Mouse (Mus musculus): ENCODE data around the gene Gpr183. TPM values are rescaled to one million over a fixed set of nuclear protein-coding genes. Genes with fewer than 3 reads are reported as not detected.

Gene Gpr183
- polyA plus RNA-seq, 1 experiment from 2014 or later: 1.5 TPM

DNA sequence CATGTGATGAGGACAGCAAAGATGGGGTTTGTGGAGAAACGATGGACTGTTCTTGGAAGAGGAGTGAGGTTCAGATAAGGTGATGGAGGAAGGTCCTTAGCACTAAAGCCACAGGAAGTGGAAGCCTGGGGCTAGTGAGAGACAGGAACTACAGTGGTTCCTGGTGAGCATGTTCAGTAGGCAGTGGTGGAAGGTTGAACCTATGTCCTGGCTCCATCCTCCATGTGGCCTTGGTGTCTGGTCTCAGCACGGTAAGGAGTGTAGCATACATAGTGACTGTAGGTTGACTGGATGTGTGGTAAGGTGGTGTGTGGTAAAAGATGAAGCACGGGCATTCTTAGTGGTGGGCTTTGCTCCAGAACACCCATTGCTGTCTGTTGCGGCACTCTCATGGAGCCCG lies 15.1 kb downstream of the Gpr183 start:
- Histone ChIP-seq H3K4me2 (no peak overlapping the region), H3K27me3 (ENCODE audit: control insufficient read depth, insufficient read depth, low read length) (no peaks in the 10 kb centered on the region), H3K9ac (ENCODE audit: low read depth, low read length) (no peak overlapping the region), H3K27ac (ENCODE audit: low read depth, low read length) (no peak overlapping the region), H3K4me1 (ENCODE audit: control insufficient read depth, insufficient read depth, low read length) (peaks cover 9% of the 10 kb centered on the region; the same call in 1 of the 2 replicates), H3K36me3 (ENCODE audit: control insufficient read depth, insufficient read depth, low read length) (peaks cover 3% of the 10 kb centered on the region; the same call in 1 of the 2 replicates), H3K4me3 (ENCODE audit: low read depth, low read length) (no peak overlapping the region), H3K9me3 (replicated peaks; ENCODE audit: control insufficient read depth, low read length) (no peaks in the 10 kb centered on the region)
- WGBS (ENCODE audit: insufficient replicate concordance): 82% methylated on average over 5 of the region's 5 CpGs
- ATAC-seq (replicated peaks; ENCODE audit: insufficient number of reproducible peaks, low FRiP score, low TSS enrichment): no peak

- no peak for ATAC-seq (replicated peaks; ENCODE audit: insufficient number of reproducible peaks, low FRiP score, low TSS enrichment)
These were observed 15.6 kb downstream of the Gpr183 start for GRCm38 (mm10) chr14:121949436-121949835.

GRCm38 (mm10) chr14:121947966-121948365 lies 17.0 kb downstream of the Gpr183 start:
- Histone ChIP-seq H3K4me2 (no peak overlapping the region), H3K36me3 (ENCODE audit: control insufficient read depth, insufficient read depth, low read length) (peaks cover 3% of the 10 kb centered on the region; the same call in 1 of the 2 replicates), H3K4me1 (ENCODE audit: control insufficient read depth, insufficient read depth, low read length) (peaks cover 9% of the 10 kb centered on the region; the same call in 1 of the 2 replicates), H3K4me3 (ENCODE audit: low read depth, low read length) (no peak overlapping the region), H3K27me3 (ENCODE audit: control insufficient read depth, insufficient read depth, low read length) (no peaks in the 10 kb centered on the region), H3K9me3 (replicated peaks; ENCODE audit: control insufficient read depth, low read length) (no peaks in the 10 kb centered on the region), H3K9ac (ENCODE audit: low read depth, low read length) (no peak overlapping the region), H3K27ac (ENCODE audit: low read depth, low read length) (no peak overlapping the region)
- 79% methylated on average over 3 of the region's 3 CpGs for WGBS (ENCODE audit: insufficient replicate concordance)
- ATAC-seq (replicated peaks; ENCODE audit: insufficient number of reproducible peaks, low FRiP score, low TSS enrichment): no peak

More at GRCm38 (mm10) chr14:121949436-121949835, 15.6 kb downstream of the Gpr183 start:
- H3K36me3 ChIP-seq (ENCODE audit: control insufficient read depth, insufficient read depth, low read length): peaks cover 3% of the 10 kb centered on the region; the same call in 1 of the 2 replicates
- peaks cover 9% of the 10 kb centered on the region; the same call in 1 of the 2 replicates for H3K4me1 ChIP-seq (ENCODE audit: control insufficient read depth, insufficient read depth, low read length)
- H3K4me3 ChIP-seq (ENCODE audit: low read depth, low read length): no peak overlapping the region
- H3K9me3 ChIP-seq (replicated peaks; ENCODE audit: control insufficient read depth, low read length): no peaks in the 10 kb centered on the region
- no peak overlapping the region for H3K4me2 ChIP-seq
- H3K27me3 ChIP-seq (ENCODE audit: control insufficient read depth, insufficient read depth, low read length): no peaks in the 10 kb centered on the region
- 94% methylated on average over 3 of the region's 3 CpGs for WGBS (ENCODE audit: insufficient replicate concordance)
- no peak overlapping the region for H3K9ac ChIP-seq (ENCODE audit: low read depth, low read length)
- H3K27ac ChIP-seq (ENCODE audit: low read depth, low read length): no peak overlapping the region

DNA sequence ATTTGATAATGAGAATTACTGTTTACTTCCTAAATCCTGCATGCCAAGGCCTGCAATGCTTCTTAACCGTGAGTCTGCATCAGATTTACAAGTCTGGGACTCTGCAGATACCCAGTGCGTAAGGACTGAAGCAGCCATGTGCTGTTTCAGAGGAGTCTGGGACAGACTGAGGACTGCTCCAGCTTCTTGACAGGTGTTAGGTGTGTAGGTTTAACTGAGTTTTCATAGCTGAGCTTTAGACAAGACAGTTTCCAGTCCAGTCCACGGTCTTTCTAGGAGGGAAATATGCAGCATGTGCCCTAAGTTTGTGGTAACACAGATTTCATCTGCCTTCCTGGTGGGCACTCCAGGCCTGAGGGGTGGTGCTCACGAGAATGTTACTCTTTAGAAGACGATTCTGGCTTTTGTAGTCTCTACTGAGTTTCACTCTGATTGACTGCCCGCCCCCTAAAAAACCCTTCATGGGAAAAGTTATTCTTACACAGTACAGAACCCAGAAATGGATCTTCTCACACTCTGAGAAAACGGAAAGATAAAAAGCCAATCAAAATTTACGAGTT lies 17.7 kb downstream of the Gpr183 start:
- no peak overlapping the region for H3K4me2 ChIP-seq
- no peak overlapping the region for H3K9ac ChIP-seq (ENCODE audit: low read depth, low read length)
- no peaks in the 10 kb centered on the region for H3K9me3 ChIP-seq (replicated peaks; ENCODE audit: control insufficient read depth, low read length)
- H3K4me1 ChIP-seq (ENCODE audit: control insufficient read depth, insufficient read depth, low read length): peaks cover 9% of the 10 kb centered on the region; the same call in 1 of the 2 replicates
- no peaks in the 10 kb centered on the region for H3K36me3 ChIP-seq (ENCODE audit: control insufficient read depth, insufficient read depth, low read length)
- H3K27ac ChIP-seq (ENCODE audit: low read depth, low read length): no peak overlapping the region
- 77% methylated on average over 8 of the region's 8 CpGs for WGBS (ENCODE audit: insufficient replicate concordance)
- no peak overlapping the region for H3K4me3 ChIP-seq (ENCODE audit: low read depth, low read length)
- no peak for ATAC-seq (replicated peaks; ENCODE audit: insufficient number of reproducible peaks, low FRiP score, low TSS enrichment)
- H3K27me3 ChIP-seq (ENCODE audit: control insufficient read depth, insufficient read depth, low read length): no peaks in the 10 kb centered on the region

DNA sequence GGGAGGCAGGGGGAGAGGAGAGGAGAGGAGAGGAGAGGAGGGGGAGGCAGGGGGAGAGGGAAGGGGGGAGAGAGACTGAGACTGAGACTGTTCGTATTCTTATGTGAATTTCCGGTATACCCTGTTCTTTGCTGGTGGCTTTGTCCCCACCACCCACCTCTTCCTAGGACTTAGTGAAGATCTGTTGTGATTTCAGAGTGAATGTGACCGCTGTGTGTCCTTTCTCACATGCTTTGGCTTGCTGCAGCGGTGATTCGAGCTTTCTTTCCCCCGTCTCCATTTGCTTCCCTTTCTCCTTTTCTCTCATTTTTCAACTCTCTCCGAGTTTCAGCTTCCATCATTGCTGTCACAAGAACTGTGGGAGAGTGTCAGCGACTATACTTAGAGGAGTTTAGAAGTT lies 18.3 kb downstream of the Gpr183 start:
- no peak overlapping the region for H3K4me3 ChIP-seq (ENCODE audit: low read depth, low read length)
- H3K4me2 ChIP-seq: no peak overlapping the region
- H3K27me3 ChIP-seq (ENCODE audit: control insufficient read depth, insufficient read depth, low read length): no peaks in the 10 kb centered on the region
- H3K9ac ChIP-seq (ENCODE audit: low read depth, low read length): no peak overlapping the region
- no peaks in the 10 kb centered on the region for H3K36me3 ChIP-seq (ENCODE audit: control insufficient read depth, insufficient read depth, low read length)
- H3K27ac ChIP-seq (ENCODE audit: low read depth, low read length): no peak overlapping the region
- ATAC-seq (replicated peaks; ENCODE audit: insufficient number of reproducible peaks, low FRiP score, low TSS enrichment): no peak
- 70% methylated on average over 8 of the region's 8 CpGs for WGBS (ENCODE audit: insufficient replicate concordance)
- H3K4me1 ChIP-seq (ENCODE audit: control insufficient read depth, insufficient read depth, low read length): peaks cover 8% of the 10 kb centered on the region; the same call in 1 of the 2 replicates
- H3K9me3 ChIP-seq (replicated peaks; ENCODE audit: control insufficient read depth, low read length): no peaks in the 10 kb centered on the region

GRCm38 (mm10) chr14:121946131-121946530 lies 18.9 kb downstream of the Gpr183 start:
- H3K27ac ChIP-seq (ENCODE audit: low read depth, low read length): no peak overlapping the region
- H3K4me3 ChIP-seq (ENCODE audit: low read depth, low read length): no peak overlapping the region

GRCm38 (mm10) chr14:121939582-121939981 lies 25.4 kb downstream of the Gpr183 start:
- Histone ChIP-seq H3K27ac (ENCODE audit: low read depth, low read length) (no peak overlapping the region), H3K9me3 (replicated peaks; ENCODE audit: control insufficient read depth, low read length) (no peaks in the 10 kb centered on the region; the same call in 1 of the 2 replicates), H3K4me2 (no peak overlapping the region), H3K4me3 (ENCODE audit: low read depth, low read length) (no peak overlapping the region), H3K4me1 (ENCODE audit: control insufficient read depth, insufficient read depth, low read length) (peaks cover 6% of the 10 kb centered on the region; the same call in 1 of the 2 replicates), H3K9ac (ENCODE audit: low read depth, low read length) (no peak overlapping the region), H3K36me3 (ENCODE audit: control insufficient read depth, insufficient read depth, low read length) (peaks cover 3% of the 10 kb centered on the region; the same call in 1 of the 2 replicates), H3K27me3 (ENCODE audit: control insufficient read depth, insufficient read depth, low read length) (no peaks in the 10 kb centered on the region)
- WGBS (ENCODE audit: insufficient replicate concordance): 30% methylated on average over 3 of the region's 3 CpGs
- ATAC-seq (replicated peaks; ENCODE audit: insufficient number of reproducible peaks, low FRiP score, low TSS enrichment): no peak; the same call in 1 of the 2 replicates

More at GRCm38 (mm10) chr14:121946131-121946530, 18.9 kb downstream of the Gpr183 start:
- Histone ChIP-seq H3K4me2 (no peak overlapping the region), H3K36me3 (ENCODE audit: control insufficient read depth, insufficient read depth, low read length) (no peaks in the 10 kb centered on the region), H3K27me3 (ENCODE audit: control insufficient read depth, insufficient read depth, low read length) (no peaks in the 10 kb centered on the region), H3K4me1 (ENCODE audit: control insufficient read depth, insufficient read depth, low read length) (0 out of 2 replicates have a peak, but pooled peaks cover 4% of the 10 kb centered on the region), H3K9ac (ENCODE audit: low read depth, low read length) (no peak overlapping the region), H3K9me3 (replicated peaks; ENCODE audit: control insufficient read depth, low read length) (no peaks in the 10 kb centered on the region)
- ATAC-seq (replicated peaks; ENCODE audit: insufficient number of reproducible peaks, low FRiP score, low TSS enrichment): no peak
- WGBS (ENCODE audit: insufficient replicate concordance): 65% methylated on average over 5 of the region's 5 CpGs

- ATAC-seq (replicated peaks; ENCODE audit: insufficient number of reproducible peaks, low FRiP score, low TSS enrichment): no peak
- H3K4me1 ChIP-seq (ENCODE audit: control insufficient read depth, insufficient read depth, low read length): peaks cover 6% of the 10 kb centered on the region; the same call in 1 of the 2 replicates
- no peak overlapping the region for H3K9ac ChIP-seq (ENCODE audit: low read depth, low read length)
- no peak overlapping the region for H3K27ac ChIP-seq (ENCODE audit: low read depth, low read length)
- H3K36me3 ChIP-seq (ENCODE audit: control insufficient read depth, insufficient read depth, low read length): peaks cover 3% of the 10 kb centered on the region; the same call in 1 of the 2 replicates
- H3K27me3 ChIP-seq (ENCODE audit: control insufficient read depth, insufficient read depth, low read length): no peaks in the 10 kb centered on the region
- no peak overlapping the region for H3K4me3 ChIP-seq (ENCODE audit: low read depth, low read length)
- no peaks in the 10 kb centered on the region; the same call in 1 of the 2 replicates for H3K9me3 ChIP-seq (replicated peaks; ENCODE audit: control insufficient read depth, low read length)
- WGBS (ENCODE audit: insufficient replicate concordance): 78% methylated on average over 11 of the region's 11 CpGs
- no peak overlapping the region; the same call in 1 of the 2 replicates for H3K4me2 ChIP-seq
These were observed 26.5 kb downstream of the Gpr183 start for GRCm38 (mm10) chr14:121938256-121939191.

Data from heart, embryonic 11.5 days (tissue).